Mouse (Mus musculus) kidney, embryonic 14.5 days (tissue): ENCODE results near the gene H2al1n. TPM values are rescaled to one million over a fixed set of nuclear protein-coding genes. Genes with fewer than 3 reads are reported as not detected.
"Not testable (repeated sequence)": the region's sequence is repeated elsewhere in the genome, so short reads cannot be mapped to it uniquely, and the experiment has no call there.

Experiments
- ATAC-seq: fragments of 200-750 bp; cut with Nextera tagmentation; 2 replicates; pipeline ENCODE4 v1.8.0; 2017; ENCODE audit warnings: moderate number of reproducible peaks, mild to moderate bottlenecking, moderate TSS enrichment, moderate library complexity; ENCODE audit not compliant: low FRiP score, low TSS enrichment
- H3K27ac ChIP-seq: fragments of 300-500 bp; sonication (generic); 2 replicates; pipeline ENCODE4 v1.5.1; 2014; ENCODE audit warnings: low read depth, mild to moderate bottlenecking, low read length, moderate library complexity, mixed read lengths
- H3K27me3 ChIP-seq: fragments of 300-500 bp; sonication (generic); 2 replicates; pipeline ENCODE4 v1.6.1; 2014; ENCODE audit warnings: mild to moderate bottlenecking, low read length; ENCODE audit not compliant: control insufficient read depth, insufficient read depth
- H3K36me3 ChIP-seq: fragments of 300-500 bp; sonication (generic); 2 replicates; pipeline ENCODE4 v1.6.1; 2014; ENCODE audit warnings: low read length, mixed read lengths; ENCODE audit not compliant: control insufficient read depth, insufficient read depth
- H3K4me1 ChIP-seq: fragments of 300-500 bp; sonication (generic); 2 replicates; pipeline ENCODE4 v1.6.1; 2014; ENCODE audit warnings: low read length, mixed read lengths; ENCODE audit not compliant: control insufficient read depth, insufficient read depth
- H3K4me2 ChIP-seq: fragments of 300-500 bp; sonication (generic); replicated peaks from 2 replicates; pipeline ENCODE4 v1.6.1; 2014; ENCODE audit warnings: low read depth, mild to moderate bottlenecking, low read length
- H3K4me3 ChIP-seq: fragments of 300-500 bp; sonication (generic); 2 replicates; pipeline ENCODE4 v1.5.1; 2014; ENCODE audit warnings: mild to moderate bottlenecking, low read length
- H3K9ac ChIP-seq: fragments of 300-500 bp; sonication (generic); 2 replicates; pipeline ENCODE4 v1.6.1; 2014; ENCODE audit warnings: low read depth, mild to moderate bottlenecking, low read length, moderate library complexity
- H3K9me3 ChIP-seq: fragments of 300-500 bp; sonication (generic); 2 replicates; pipeline ENCODE4 v1.6.1; 2016; ENCODE audit warnings: low read length; ENCODE audit not compliant: control insufficient read depth
- WGBS: fragments of 180-500 bp; shearing (Covaris S2); extraction: QIAGEN DNeasy Blood & Tissue Kit; methylation state at CpG from one replicate; pipeline ENCODE4 v1.1.7; 2014; 5-methylcytosine and 5-hydroxymethylcytosine counted together
- polyA plus RNA-seq: library from polyadenylated mRNA; unstranded; fragments of >200 nt; fragmentation: Nextera tagmentation; extraction: Ambion mirVana; gene quantifications from 2 replicates; pipeline ENCODE4 v1.2.1, GENCODE M21; 2014

Gene H2al1n
- polyA plus RNA-seq = not detected in 2 replicates

- not testable (repeated sequence) for H3K27me3 ChIP-seq, ATAC-seq, H3K4me1 ChIP-seq, H3K9me3 ChIP-seq, H3K9ac ChIP-seq, H3K36me3 ChIP-seq, H3K27ac ChIP-seq, H3K4me2 ChIP-seq, H3K4me3 ChIP-seq
- WGBS = 87% methylated on average over 3 of the region's 3 CpGs
These were observed at the start of gene H2al1n for GRCm38 (mm10) chrX:14210848-14211247. H2al1n (plus strand) TSS chrX:14211148.

GRCm38 (mm10) chrX:14199284-14199683, 11.7 kb upstream of the H2al1n start:
- Histone ChIP-seq H3K4me3 (no peak overlapping the region), H3K4me2 (no peak overlapping the region), H3K27ac (no peak overlapping the region), H3K9ac (no peak overlapping the region), H3K36me3 (no peaks in the 10 kb centered on the region), H3K27me3 (no peaks in the 10 kb centered on the region), H3K9me3 (no peaks in the 10 kb centered on the region), H3K4me1 (no peaks in the 10 kb centered on the region)
- peak; percentile 52; the same call in 1 of the 2 replicates for ATAC-seq
- 42% methylated on average over 4 of the region's 4 CpGs for WGBS

- 38% methylated on average over 8 of the region's 8 CpGs for WGBS
- Histone ChIP-seq H3K36me3 (no peaks in the 10 kb centered on the region), H3K27me3 (no peaks in the 10 kb centered on the region), H3K9me3 (no peaks in the 10 kb centered on the region), H3K4me2 (no peak overlapping the region), H3K4me3 (no peak overlapping the region), H3K4me1 (no peaks in the 10 kb centered on the region), H3K27ac (no peak overlapping the region), H3K9ac (no peak overlapping the region)
- ATAC-seq = peak; percentile 98
These were observed 4.7 kb upstream of the H2al1n start for GRCm38 (mm10) chrX:14206112-14206875.

GRCm38 (mm10) chrX:14229218-14229617, 18.3 kb downstream of the H2al1n start:
- Histone ChIP-seq H3K9me3 (no peaks in the 10 kb centered on the region), H3K36me3 (no peaks in the 10 kb centered on the region), H3K27ac (no peak overlapping the region), H3K27me3 (no peaks in the 10 kb centered on the region), H3K4me1 (no peaks in the 10 kb centered on the region), H3K4me2 (no peak overlapping the region), H3K4me3 (no peak overlapping the region), H3K9ac (no peak overlapping the region)
- WGBS = 82% methylated on average over 2 of the region's 2 CpGs
- ATAC-seq = no peak

- 79% methylated on average over 3 of the region's 3 CpGs for WGBS
- no peak for ATAC-seq
- H3K36me3 ChIP-seq = no peaks in the 10 kb centered on the region
These were observed 48.8 kb downstream of the H2al1n start for GRCm38 (mm10) chrX:14259597-14260239.

More at GRCm38 (mm10) chrX:14259597-14260239, 48.8 kb downstream of the H2al1n start:
- Histone ChIP-seq H3K9ac (no peak overlapping the region), H3K9me3 (no peaks in the 10 kb centered on the region), H3K4me1 (no peaks in the 10 kb centered on the region), H3K27ac (no peak overlapping the region), H3K4me2 (no peak overlapping the region), H3K27me3 (no peaks in the 10 kb centered on the region), H3K4me3 (no peak overlapping the region)
